Mouse (Mus musculus) lung, postnatal 0 days (tissue): ENCODE data around the gene Jmy.

Experiments used
- CTCF ChIP-seq: IDR thresholded peaks from 2 replicates; pipeline ENCODE4 v1.5.1; 2016; ENCODE audit warnings: antibody characterized with exemption, mild to moderate bottlenecking
- EP300 ChIP-seq: IDR thresholded peaks from 2 replicates; pipeline ENCODE4 v1.6.1; 2016; ENCODE audit warnings: antibody characterized with exemption, mild to moderate bottlenecking, control low read depth

DNA sequence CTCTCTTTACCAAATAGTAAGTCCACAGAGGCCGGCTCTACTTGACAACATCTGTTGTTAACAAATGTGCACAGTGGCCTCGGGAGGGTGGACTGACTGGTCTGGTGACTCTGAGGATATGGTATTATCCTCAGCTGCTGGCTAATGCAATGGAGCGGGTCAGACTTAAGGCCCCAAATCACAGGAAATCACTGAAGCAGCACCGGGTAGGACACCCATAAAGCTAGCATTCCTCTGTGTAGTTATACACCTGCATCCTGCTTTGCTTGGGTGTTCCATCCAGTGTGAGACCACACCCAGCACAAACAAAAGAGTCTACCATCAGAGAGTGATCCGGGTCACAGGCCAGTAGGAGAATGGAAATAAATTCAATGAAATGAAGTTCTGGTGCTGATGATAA lies 48.0 kb upstream of the Jmy start:
- no peak for TF ChIP-seq CTCF
- TF ChIP-seq EP300: no peak
